Mouse (Mus musculus): ENCODE results near the gene Ptprg. TPM values are rescaled to one million over a fixed set of nuclear protein-coding genes. Genes with fewer than 3 reads are reported as not detected.

Gene Ptprg
- polyA plus RNA-seq, 1 experiment from 2014 or later: 16.4 TPM

- Histone ChIP-seq H3K9ac (no peak overlapping the region), H3K27me3 (no peaks in the 10 kb centered on the region), H3K9me3 (replicated peaks) (no peaks in the 10 kb centered on the region), H3K4me2 (no peak overlapping the region), H3K27ac (no peak overlapping the region), H3K4me3 (no peak overlapping the region), H3K4me1 (replicated peaks) (peaks cover 16% of the 10 kb centered on the region), H3K36me3 (no peaks in the 10 kb centered on the region)
- 61% methylated on average over 2 of the region's 2 CpGs for WGBS
- no peak for ATAC-seq (replicated peaks; ENCODE audit: insufficient number of reproducible peaks, insufficient read depth, low FRiP score, low read depth)
These were observed 559.2 kb downstream of the Ptprg start for GRCm38 (mm10) chr14:12112548-12113011.

GRCm38 (mm10) chr14:12113326-12113725 lies 560.0 kb downstream of the Ptprg start:
- no peak overlapping the region for H3K9ac ChIP-seq
- 44% methylated on average over 5 of the region's 5 CpGs for WGBS
- H3K9me3 ChIP-seq (replicated peaks): no peaks in the 10 kb centered on the region
- H3K4me2 ChIP-seq: no peak overlapping the region
- H3K27me3 ChIP-seq: no peaks in the 10 kb centered on the region
- no peak overlapping the region for H3K27ac ChIP-seq
- no peak for ATAC-seq (replicated peaks; ENCODE audit: insufficient number of reproducible peaks, insufficient read depth, low FRiP score, low read depth)
- H3K4me1 ChIP-seq (replicated peaks): peaks cover 16% of the 10 kb centered on the region
- H3K4me3 ChIP-seq: no peak overlapping the region
- H3K36me3 ChIP-seq: no peaks in the 10 kb centered on the region

- Histone ChIP-seq H3K4me1 (replicated peaks) (peaks cover 16% of the 10 kb centered on the region), H3K27ac (no peak overlapping the region), H3K9ac (no peak overlapping the region), H3K4me3 (no peak overlapping the region), H3K36me3 (no peaks in the 10 kb centered on the region), H3K9me3 (replicated peaks) (no peaks in the 10 kb centered on the region), H3K4me2 (no peak overlapping the region), H3K27me3 (no peaks in the 10 kb centered on the region)
- ATAC-seq (replicated peaks; ENCODE audit: insufficient number of reproducible peaks, insufficient read depth, low FRiP score, low read depth): no peak
- 74% methylated on average over 6 of the region's 6 CpGs for WGBS
These were observed 560.7 kb downstream of the Ptprg start for GRCm38 (mm10) chr14:12114016-12114415.

- Histone ChIP-seq H3K9ac (no peak overlapping the region), H3K27me3 (no peaks in the 10 kb centered on the region), H3K27ac (no peak overlapping the region), H3K36me3 (no peaks in the 10 kb centered on the region), H3K4me2 (no peak overlapping the region), H3K4me1 (replicated peaks) (no peaks in the 10 kb centered on the region), H3K4me3 (no peak overlapping the region), H3K9me3 (replicated peaks) (no peaks in the 10 kb centered on the region)
- 72% methylated on average over 8 of the region's 8 CpGs for WGBS
- no peak for ATAC-seq (replicated peaks; ENCODE audit: insufficient number of reproducible peaks, insufficient read depth, low FRiP score, low read depth)
These were observed 565.9 kb downstream of the Ptprg start for GRCm38 (mm10) chr14:12119260-12119659.

- no peak overlapping the region for H3K9ac ChIP-seq
- no peak overlapping the region for H3K4me3 ChIP-seq
- H3K27me3 ChIP-seq: no peaks in the 10 kb centered on the region
- no peak overlapping the region for H3K4me2 ChIP-seq
- no peaks in the 10 kb centered on the region for H3K4me1 ChIP-seq (replicated peaks)
- H3K9me3 ChIP-seq (replicated peaks): no peaks in the 10 kb centered on the region
- no peak for ATAC-seq (replicated peaks; ENCODE audit: insufficient number of reproducible peaks, insufficient read depth, low FRiP score, low read depth)
- no peaks in the 10 kb centered on the region for H3K36me3 ChIP-seq
- WGBS: 90% methylated on average over 7 of the region's 7 CpGs
- no peak overlapping the region for H3K27ac ChIP-seq
These were observed 568.6 kb downstream of the Ptprg start for GRCm38 (mm10) chr14:12121906-12122305.

GRCm38 (mm10) chr14:12124682-12125081 lies 571.4 kb downstream of the Ptprg start:
- ATAC-seq (replicated peaks; ENCODE audit: insufficient number of reproducible peaks, insufficient read depth, low FRiP score, low read depth): no peak
- no peak overlapping the region for H3K4me2 ChIP-seq
- H3K4me1 ChIP-seq (replicated peaks): no peaks in the 10 kb centered on the region
- H3K9ac ChIP-seq: no peak overlapping the region
- no peaks in the 10 kb centered on the region for H3K27me3 ChIP-seq
- H3K36me3 ChIP-seq: no peaks in the 10 kb centered on the region
- no peak overlapping the region for H3K4me3 ChIP-seq
- H3K9me3 ChIP-seq (replicated peaks): no peaks in the 10 kb centered on the region
- H3K27ac ChIP-seq: no peak overlapping the region
- 85% methylated on average over 3 of the region's 3 CpGs for WGBS

GRCm38 (mm10) chr14:12127951-12128350 lies 574.6 kb downstream of the Ptprg start:
- no peak overlapping the region for H3K9ac ChIP-seq
- H3K27me3 ChIP-seq: no peaks in the 10 kb centered on the region
- no peak for ATAC-seq (replicated peaks; ENCODE audit: insufficient number of reproducible peaks, insufficient read depth, low FRiP score, low read depth)
- no peak overlapping the region for H3K4me3 ChIP-seq
- 82% methylated on average over 3 of the region's 3 CpGs for WGBS
- no peaks in the 10 kb centered on the region for H3K9me3 ChIP-seq (replicated peaks)
- H3K4me1 ChIP-seq (replicated peaks): no peaks in the 10 kb centered on the region
- no peak overlapping the region for H3K4me2 ChIP-seq
- no peaks in the 10 kb centered on the region for H3K36me3 ChIP-seq
- H3K27ac ChIP-seq: no peak overlapping the region

GRCm38 (mm10) chr14:12132046-12132615 lies 578.8 kb downstream of the Ptprg start:
- no peak overlapping the region for H3K9ac ChIP-seq
- H3K4me1 ChIP-seq (replicated peaks): no peaks in the 10 kb centered on the region
- H3K4me2 ChIP-seq: no peak overlapping the region
- H3K27ac ChIP-seq: no peak overlapping the region
- WGBS: 52% methylated on average over 7 of the region's 7 CpGs
- H3K27me3 ChIP-seq: no peaks in the 10 kb centered on the region
- no peaks in the 10 kb centered on the region for H3K36me3 ChIP-seq
- H3K9me3 ChIP-seq (replicated peaks): no peaks in the 10 kb centered on the region
- H3K4me3 ChIP-seq: no peak overlapping the region
- no peak for ATAC-seq (replicated peaks; ENCODE audit: insufficient number of reproducible peaks, insufficient read depth, low FRiP score, low read depth)

- 78% methylated on average over 3 of the region's 3 CpGs for WGBS
- no peak for ATAC-seq (replicated peaks; ENCODE audit: insufficient number of reproducible peaks, insufficient read depth, low FRiP score, low read depth)
- H3K36me3 ChIP-seq: no peaks in the 10 kb centered on the region
- no peak overlapping the region for H3K4me2 ChIP-seq
- H3K9ac ChIP-seq: no peak overlapping the region
- H3K27ac ChIP-seq: no peak overlapping the region
- H3K27me3 ChIP-seq: no peaks in the 10 kb centered on the region
- H3K4me3 ChIP-seq: no peak overlapping the region
- no peaks in the 10 kb centered on the region for H3K4me1 ChIP-seq (replicated peaks)
- no peaks in the 10 kb centered on the region for H3K9me3 ChIP-seq (replicated peaks)
These were observed 579.8 kb downstream of the Ptprg start for GRCm38 (mm10) chr14:12133163-12133562.

- Histone ChIP-seq H3K27ac (no peak overlapping the region), H3K4me3 (no peak overlapping the region), H3K4me2 (no peak overlapping the region), H3K9me3 (replicated peaks) (no peaks in the 10 kb centered on the region), H3K27me3 (no peaks in the 10 kb centered on the region), H3K9ac (no peak overlapping the region), H3K4me1 (replicated peaks) (no peaks in the 10 kb centered on the region), H3K36me3 (no peaks in the 10 kb centered on the region)
- no peak for ATAC-seq (replicated peaks; ENCODE audit: insufficient number of reproducible peaks, insufficient read depth, low FRiP score, low read depth)
- WGBS: 72% methylated on average over 4 of the region's 4 CpGs
These were observed 581.2 kb downstream of the Ptprg start for GRCm38 (mm10) chr14:12134504-12134903.

GRCm38 (mm10) chr14:12136536-12136935 lies 583.2 kb downstream of the Ptprg start:
- H3K9ac ChIP-seq: no peak overlapping the region
- 44% methylated on average over 4 of the region's 4 CpGs for WGBS
- ATAC-seq (replicated peaks; ENCODE audit: insufficient number of reproducible peaks, insufficient read depth, low FRiP score, low read depth): no peak
- no peak overlapping the region for H3K4me3 ChIP-seq
- no peaks in the 10 kb centered on the region for H3K9me3 ChIP-seq (replicated peaks)
- H3K27me3 ChIP-seq: no peaks in the 10 kb centered on the region
- 0 out of 2 replicates have a peak, but pooled peaks cover 3% of the 10 kb centered on the region for H3K4me1 ChIP-seq (replicated peaks)
- no peak overlapping the region for H3K4me2 ChIP-seq
- no peak overlapping the region for H3K27ac ChIP-seq
- H3K36me3 ChIP-seq: no peaks in the 10 kb centered on the region

All from heart, embryonic 15.5 days (tissue).